Mouse (Mus musculus): ENCODE results near the gene Trio. TPM values are rescaled to one million over a fixed set of nuclear protein-coding genes. Genes with fewer than 3 reads are reported as not detected.

Trio gene
- polyA plus RNA-seq, 1 experiment, result 17.5 TPM

DNA sequence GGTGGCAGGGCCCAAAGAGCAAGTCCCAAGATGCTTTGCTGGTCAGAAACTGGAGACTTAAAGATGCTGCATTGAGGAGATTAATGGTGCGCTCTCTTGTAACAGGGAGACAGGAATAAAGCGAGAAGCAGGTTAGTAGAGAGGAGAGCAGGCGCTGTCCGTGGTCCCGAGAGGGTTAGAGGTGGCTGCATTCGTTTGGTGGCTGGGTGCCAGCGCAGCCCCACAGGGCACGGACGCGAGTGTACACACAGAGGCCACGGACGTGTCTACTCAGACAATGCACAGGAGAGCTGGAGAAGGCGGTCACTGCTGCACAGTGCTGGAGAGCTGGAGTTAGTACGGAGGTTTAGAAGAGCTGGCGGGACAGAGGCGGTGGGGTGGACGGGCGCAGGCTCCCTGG is 278.1 kb downstream of the Trio start:
- H3K27me3 ChIP-seq (ENCODE audit: control insufficient read depth, insufficient read depth, low read length), result no peaks in the 10 kb centered on the region
- WGBS, result 92% methylated on average over 18 of the region's 18 CpGs
- no peak overlapping the region for H3K27ac ChIP-seq (ENCODE audit: insufficient read depth, low read depth, low read length)
- H3K4me3 ChIP-seq (ENCODE audit: low read depth, low read length), result no peak overlapping the region
- H3K36me3 ChIP-seq (ENCODE audit: control insufficient read depth, insufficient read depth, low read length), result peaks cover 25% of the 10 kb centered on the region
- TF ChIP-seq CTCF (IDR thresholded peaks at IDR 0.05; ENCODE audit: extremely low read depth, insufficient read length, insufficient replicate concordance, low read depth, low read length), result no peak
- no peaks in the 10 kb centered on the region for H3K4me1 ChIP-seq (ENCODE audit: control insufficient read depth, insufficient read depth, insufficient read length, low read length)

DNA sequence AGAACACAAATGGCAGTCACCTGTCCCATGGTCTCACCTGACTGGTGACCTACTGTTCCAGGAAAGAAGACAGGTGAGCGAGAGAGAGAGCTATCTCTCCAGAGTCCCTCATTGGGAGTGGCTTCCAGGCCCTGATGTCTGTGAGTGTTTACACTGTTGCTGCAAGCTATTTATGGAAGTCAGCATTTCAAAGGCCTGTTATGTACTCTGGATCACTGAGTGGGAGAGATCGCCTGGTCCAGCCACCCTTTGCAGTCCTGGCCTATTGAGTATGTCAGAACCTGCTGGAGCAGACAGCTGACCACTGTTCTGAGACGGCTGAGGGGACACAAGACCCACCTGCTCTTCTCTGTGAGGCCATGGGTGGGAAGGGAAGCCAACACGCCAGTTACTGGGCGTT is 280.7 kb downstream of the Trio start:
- no peak overlapping the region for H3K4me3 ChIP-seq (ENCODE audit: low read depth, low read length)
- H3K4me1 ChIP-seq (ENCODE audit: control insufficient read depth, insufficient read depth, insufficient read length, low read length), result no peaks in the 10 kb centered on the region
- 79% methylated on average over 5 of the region's 5 CpGs for WGBS
- H3K36me3 ChIP-seq (ENCODE audit: control insufficient read depth, insufficient read depth, low read length), result peaks cover 28% of the 10 kb centered on the region
- no peak overlapping the region for H3K27ac ChIP-seq (ENCODE audit: insufficient read depth, low read depth, low read length)
- TF ChIP-seq POLR2A (IDR thresholded peaks at IDR 0.05; ENCODE audit: low read depth, low read length) (no peak), CTCF (IDR thresholded peaks at IDR 0.05; ENCODE audit: extremely low read depth, insufficient read length, insufficient replicate concordance, low read depth, low read length) (no peak)
- no peaks in the 10 kb centered on the region for H3K27me3 ChIP-seq (ENCODE audit: control insufficient read depth, insufficient read depth, low read length)

GRCm38 (mm10) chr15:27740080-27740479 is 285.6 kb downstream of the Trio start:
- 95% methylated on average over 7 of the region's 7 CpGs for WGBS
- H3K27ac ChIP-seq (ENCODE audit: insufficient read depth, low read depth, low read length), result no peak overlapping the region
- H3K36me3 ChIP-seq (ENCODE audit: control insufficient read depth, insufficient read depth, low read length), result peaks cover 19% of the 10 kb centered on the region
- no peak for TF ChIP-seq POLR2A (IDR thresholded peaks at IDR 0.05; ENCODE audit: low read depth, low read length)
- TF ChIP-seq CTCF (IDR thresholded peaks at IDR 0.05; ENCODE audit: extremely low read depth, insufficient read length, insufficient replicate concordance, low read depth, low read length), result no peak
- no peak overlapping the region for H3K4me3 ChIP-seq (ENCODE audit: low read depth, low read length)
- no peaks in the 10 kb centered on the region for H3K4me1 ChIP-seq (ENCODE audit: control insufficient read depth, insufficient read depth, insufficient read length, low read length)
- H3K27me3 ChIP-seq (ENCODE audit: control insufficient read depth, insufficient read depth, low read length), result no peaks in the 10 kb centered on the region

GRCm38 (mm10) chr15:27731818-27732217 is 293.8 kb downstream of the Trio start:
- H3K4me3 ChIP-seq (ENCODE audit: low read depth, low read length), result no peak overlapping the region
- H3K36me3 ChIP-seq (ENCODE audit: control insufficient read depth, insufficient read depth, low read length), result peaks cover 27% of the 10 kb centered on the region
- no peak overlapping the region for H3K27ac ChIP-seq (ENCODE audit: insufficient read depth, low read depth, low read length)
- 59% methylated on average over 4 of the region's 4 CpGs for WGBS
- H3K4me1 ChIP-seq (ENCODE audit: control insufficient read depth, insufficient read depth, insufficient read length, low read length), result no peaks in the 10 kb centered on the region
- TF ChIP-seq CTCF (IDR thresholded peaks at IDR 0.05; ENCODE audit: extremely low read depth, insufficient read length, insufficient replicate concordance, low read depth, low read length) (no peak), POLR2A (IDR thresholded peaks at IDR 0.05; ENCODE audit: low read depth, low read length) (no peak)
- no peaks in the 10 kb centered on the region for H3K27me3 ChIP-seq (ENCODE audit: control insufficient read depth, insufficient read depth, low read length)

GRCm38 (mm10) chr15:27726228-27726627 is 299.4 kb downstream of the Trio start:
- Histone ChIP-seq H3K27ac (ENCODE audit: insufficient read depth, low read depth, low read length) (no peak overlapping the region), H3K36me3 (ENCODE audit: control insufficient read depth, insufficient read depth, low read length) (no peaks in the 10 kb centered on the region), H3K27me3 (ENCODE audit: control insufficient read depth, insufficient read depth, low read length) (no peaks in the 10 kb centered on the region), H3K4me1 (ENCODE audit: control insufficient read depth, insufficient read depth, insufficient read length, low read length) (peaks cover 2% of the 10 kb centered on the region; the same call in 1 of the 2 replicates), H3K4me3 (ENCODE audit: low read depth, low read length) (no peak overlapping the region)
- WGBS, result 63% methylated on average over 6 of the region's 6 CpGs
- TF ChIP-seq POLR2A (IDR thresholded peaks at IDR 0.05; ENCODE audit: low read depth, low read length), result no peak
- no peak for TF ChIP-seq CTCF (IDR thresholded peaks at IDR 0.05; ENCODE audit: extremely low read depth, insufficient read length, insufficient replicate concordance, low read depth, low read length)

DNA sequence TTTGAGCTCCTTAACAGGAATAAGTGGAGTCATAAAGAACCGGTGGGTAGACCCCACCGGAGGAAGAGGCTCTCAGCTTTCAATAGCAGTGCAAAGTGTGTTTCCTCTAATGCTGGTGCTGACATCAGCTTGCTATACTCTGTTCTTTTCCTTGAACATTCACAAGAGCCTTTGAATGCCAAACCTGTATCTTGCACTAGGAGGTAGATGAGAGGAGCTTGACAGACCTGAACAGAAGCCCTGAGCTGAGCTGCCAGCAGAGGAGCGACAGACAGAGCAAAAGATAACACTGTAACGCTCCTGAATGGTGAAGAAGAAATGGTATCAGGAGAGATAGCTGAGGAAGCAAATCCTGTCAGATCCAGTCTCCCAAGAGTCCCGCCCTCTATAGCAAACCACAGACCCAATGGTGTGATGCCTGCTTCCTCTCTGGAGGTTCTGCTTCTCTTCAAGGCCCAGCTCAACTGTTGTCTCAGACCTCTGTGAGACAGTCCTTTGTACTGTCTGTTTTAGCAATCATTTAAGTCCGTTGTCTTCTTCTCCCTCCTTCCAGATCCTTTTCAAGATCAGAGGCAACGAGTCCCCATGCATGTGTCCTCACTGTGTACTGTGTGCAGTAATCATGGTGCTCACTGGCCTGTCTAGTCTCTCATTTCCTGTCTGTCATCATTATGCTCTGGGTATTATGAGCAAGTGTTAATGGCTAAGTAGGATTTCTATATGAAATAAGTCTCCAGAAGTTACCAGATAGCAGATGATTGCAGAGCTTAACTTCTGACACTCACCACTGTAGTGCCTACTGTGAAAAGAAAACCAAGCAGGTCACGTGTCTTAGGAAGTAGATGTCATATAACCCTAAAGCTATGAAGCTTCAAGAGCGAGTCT is 300.6 kb downstream of the Trio start:
- Histone ChIP-seq H3K4me1 (ENCODE audit: control insufficient read depth, insufficient read depth, insufficient read length, low read length) (peaks cover 2% of the 10 kb centered on the region; the same call in 1 of the 2 replicates), H3K27ac (ENCODE audit: insufficient read depth, low read depth, low read length) (peak overlapping the region; percentile 59), H3K36me3 (ENCODE audit: control insufficient read depth, insufficient read depth, low read length) (no peaks in the 10 kb centered on the region), H3K27me3 (ENCODE audit: control insufficient read depth, insufficient read depth, low read length) (no peaks in the 10 kb centered on the region), H3K4me3 (ENCODE audit: low read depth, low read length) (no peak overlapping the region)
- no peak for TF ChIP-seq CTCF (IDR thresholded peaks at IDR 0.05; ENCODE audit: extremely low read depth, insufficient read length, insufficient replicate concordance, low read depth, low read length)
- no peak for TF ChIP-seq POLR2A (IDR thresholded peaks at IDR 0.05; ENCODE audit: low read depth, low read length)
- WGBS, result 53% methylated on average over 9 of the region's 9 CpGs

DNA sequence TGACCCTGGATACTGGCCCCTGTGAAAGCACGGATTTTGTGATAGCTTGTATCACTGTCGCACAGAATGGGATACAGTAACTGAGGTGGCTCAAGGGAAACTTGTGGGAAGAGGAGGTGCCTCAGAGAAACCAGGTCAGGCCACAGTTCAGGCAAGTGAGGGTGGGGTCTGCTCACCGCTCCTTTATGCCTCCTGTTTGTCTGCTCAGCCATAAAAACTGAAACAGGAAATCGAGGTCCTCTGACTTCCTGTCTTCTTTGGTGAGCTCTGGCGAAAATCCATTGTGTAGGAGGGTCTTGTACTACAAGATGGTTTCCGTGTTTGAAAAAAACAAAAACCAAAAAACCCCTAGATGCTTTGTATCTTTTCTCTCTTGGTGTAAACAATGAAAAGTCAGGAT is 301.4 kb downstream of the Trio start:
- TF ChIP-seq CTCF (IDR thresholded peaks at IDR 0.05; ENCODE audit: extremely low read depth, insufficient read length, insufficient replicate concordance, low read depth, low read length), result no peak
- TF ChIP-seq POLR2A (IDR thresholded peaks at IDR 0.05; ENCODE audit: low read depth, low read length), result no peak
- WGBS, result 41% methylated on average over 6 of the region's 6 CpGs
- Histone ChIP-seq H3K36me3 (ENCODE audit: control insufficient read depth, insufficient read depth, low read length) (no peaks in the 10 kb centered on the region), H3K27me3 (ENCODE audit: control insufficient read depth, insufficient read depth, low read length) (no peaks in the 10 kb centered on the region), H3K4me3 (ENCODE audit: low read depth, low read length) (no peak overlapping the region), H3K27ac (ENCODE audit: insufficient read depth, low read depth, low read length) (peak overlapping the region; percentile 59; the same call in 1 of the 2 replicates), H3K4me1 (ENCODE audit: control insufficient read depth, insufficient read depth, insufficient read length, low read length) (peaks cover 2% of the 10 kb centered on the region; the same call in 1 of the 2 replicates)
